Mouse (Mus musculus) urinary bladder, postnatal 4 days (tissue): ENCODE results near the gene Ppp1r18.

ENCODE experiments used
- DNase-seq, 2 experiments: peaks; one replicate each; pipeline ENCODE4 v3.0.0; 2021 to 2022; ENCODE audit warnings: low spot score in 2 of 2

The Ppp1r18 gene

GRCm38 (mm10) chr17:35909919-35910369 lies 44.6 kb downstream of the Ppp1r18 start, which contains the start of gene Atat1:
TSS of gene Atat1 (minus strand) at chr17:35910075.
- DNase-seq, result peak; percentile 89 to 98

GRCm38 (mm10) chr17:35914975-35915374 lies 49.6 kb downstream of the Ppp1r18 start:
- no peak for DNase-seq

DNA sequence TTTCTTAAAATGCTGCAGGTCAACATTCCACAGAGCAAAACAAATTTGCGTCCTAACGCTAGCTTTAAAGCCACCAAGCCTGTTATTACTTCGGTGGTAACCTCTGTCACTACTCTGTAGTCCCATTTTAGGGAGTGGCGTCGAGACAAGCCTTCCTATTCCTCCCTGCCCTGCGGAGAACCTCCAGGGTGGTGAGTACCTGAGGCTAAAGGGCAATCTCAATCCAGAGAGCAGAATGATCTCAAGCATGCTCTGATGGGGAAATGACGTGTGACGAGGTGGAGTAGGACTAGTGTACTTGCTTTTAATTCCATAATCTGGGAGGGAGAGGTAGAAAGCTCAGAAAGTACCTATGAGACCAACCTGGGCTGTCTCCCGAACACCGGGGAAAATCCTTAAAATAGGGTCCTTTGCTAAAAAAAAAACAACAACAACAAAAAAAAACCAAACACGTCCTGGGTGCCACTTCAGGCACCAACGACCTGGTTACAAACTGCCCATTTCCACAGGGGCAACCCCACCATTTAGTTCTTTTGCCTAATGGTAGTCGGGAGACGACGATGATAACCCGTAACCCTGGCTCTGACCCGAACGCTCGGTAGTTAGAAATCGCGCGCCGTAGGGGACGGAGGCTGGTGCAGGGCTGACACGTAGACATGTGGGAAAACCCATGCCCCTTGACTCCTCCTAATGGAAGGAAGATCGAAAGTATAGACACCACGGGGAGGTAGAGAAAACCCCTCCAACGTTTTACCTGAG lies 50.3 kb downstream of the Ppp1r18 start:
- no peak for DNase-seq

DNA sequence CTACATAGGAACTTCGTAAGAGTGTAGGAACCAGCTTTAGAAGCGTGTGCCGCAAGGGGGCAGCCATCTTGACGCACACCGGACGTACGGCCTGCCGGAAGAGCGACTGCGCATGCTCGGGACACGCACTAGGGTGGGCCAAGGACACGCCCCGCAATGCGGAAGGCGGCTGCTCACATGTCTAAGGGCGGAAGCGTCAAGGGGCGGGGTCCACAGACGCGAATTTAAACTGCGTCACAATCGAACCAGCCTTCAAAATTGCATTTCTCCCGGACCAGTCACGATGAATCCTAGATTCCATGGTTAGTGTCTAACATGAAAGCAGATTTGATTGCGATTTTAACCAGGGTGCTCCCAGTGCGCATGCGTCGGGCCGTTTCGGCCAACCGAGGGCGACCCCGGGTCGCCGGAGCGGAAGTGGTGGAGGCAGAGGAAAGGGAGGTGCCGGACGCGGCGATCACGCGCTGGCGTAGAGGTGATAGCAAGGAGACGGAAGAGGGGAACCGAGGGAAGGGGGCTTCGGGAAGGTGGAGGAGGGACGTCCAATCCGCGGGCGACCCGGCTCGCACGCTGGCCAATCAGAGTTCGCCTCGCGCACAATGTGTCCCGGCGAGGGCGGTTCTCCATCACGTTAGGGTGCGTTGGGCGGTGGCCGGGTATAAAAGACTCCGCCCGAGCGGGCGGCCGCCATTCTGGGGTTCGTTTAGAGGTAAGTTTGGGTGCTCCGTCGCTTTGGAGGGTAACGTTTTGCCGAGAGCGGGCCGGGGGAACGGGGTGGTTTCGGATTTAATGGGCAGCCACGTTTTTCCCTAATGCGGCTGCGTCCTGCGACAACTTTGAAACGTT lies 51.1 kb downstream of the Ppp1r18 start, which contains the start of the genes Mrps18b and Ppp1r10:
Gene Mrps18b (minus strand): TSS at position 93 of the 846 bp plus-strand sequence.
Gene Ppp1r10 (plus strand): TSS at position 138 of the 846 bp plus-strand sequence.
- DNase-seq, result peak; percentile 99

DNA sequence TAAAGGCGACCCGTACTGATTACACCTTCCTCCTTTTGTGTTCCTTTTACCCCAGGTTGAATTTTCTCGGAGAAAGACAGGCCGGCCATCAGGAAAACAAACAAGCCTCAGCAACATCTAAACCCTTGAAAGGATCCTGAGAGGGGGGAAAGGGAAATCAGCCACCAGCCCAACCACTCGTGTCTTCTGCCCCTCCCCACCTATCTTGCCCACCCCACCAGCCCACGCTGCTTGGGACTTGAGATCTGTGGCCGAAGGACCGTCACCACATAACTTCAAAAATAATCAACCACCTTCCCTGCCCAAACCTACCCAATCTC lies 51.7 kb downstream of the Ppp1r18 start:
- no peak for DNase-seq

GRCm38 (mm10) chr17:35917463-35918251 lies 52.3 kb downstream of the Ppp1r18 start:
- DNase-seq, result peak in 1 of 2 experiments; percentile 39

- DNase-seq, result no peak
Observed at GRCm38 (mm10) chr17:35918276-35919059, 53.1 kb downstream of the Ppp1r18 start.

DNA sequence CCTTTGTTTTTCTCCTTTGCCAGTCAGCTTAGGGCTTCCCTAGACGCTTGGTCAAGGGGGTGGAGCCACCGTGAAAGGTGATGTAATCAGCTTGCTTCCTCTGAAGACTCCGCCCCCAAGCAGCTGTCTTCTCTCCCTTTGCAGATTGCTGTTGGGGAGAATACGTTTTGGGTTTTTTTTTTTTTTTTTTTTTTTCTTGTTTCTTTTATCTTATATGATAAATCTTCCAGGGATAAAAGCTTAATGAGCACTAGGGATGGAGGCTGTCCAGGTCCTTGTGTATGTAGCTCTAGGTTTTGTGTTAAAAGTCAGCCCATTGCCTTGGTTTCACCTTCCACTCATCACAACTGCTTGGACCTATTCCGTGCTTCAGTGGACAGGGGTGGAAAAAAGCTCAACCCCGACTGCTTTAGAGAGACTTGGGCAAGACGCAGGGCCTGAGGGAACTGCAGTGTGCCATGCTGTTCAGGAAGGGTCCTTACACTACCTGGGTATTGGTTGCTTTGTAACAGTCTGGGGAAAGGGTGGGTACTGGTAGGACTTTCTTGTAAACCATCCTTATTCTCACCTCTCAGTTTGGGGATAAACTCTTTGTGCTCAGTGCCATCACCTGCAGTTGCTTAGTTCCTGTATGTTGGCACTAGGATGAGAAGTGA lies 53.8 kb downstream of the Ppp1r18 start:
- DNase-seq, result peak; percentile 91 to 96

- DNase-seq, result no peak
Observed at GRCm38 (mm10) chr17:35919864-35920301, 54.5 kb downstream of the Ppp1r18 start.

- DNase-seq, result no peak
Observed at GRCm38 (mm10) chr17:35920384-35920783, 55.0 kb downstream of the Ppp1r18 start.

DNA sequence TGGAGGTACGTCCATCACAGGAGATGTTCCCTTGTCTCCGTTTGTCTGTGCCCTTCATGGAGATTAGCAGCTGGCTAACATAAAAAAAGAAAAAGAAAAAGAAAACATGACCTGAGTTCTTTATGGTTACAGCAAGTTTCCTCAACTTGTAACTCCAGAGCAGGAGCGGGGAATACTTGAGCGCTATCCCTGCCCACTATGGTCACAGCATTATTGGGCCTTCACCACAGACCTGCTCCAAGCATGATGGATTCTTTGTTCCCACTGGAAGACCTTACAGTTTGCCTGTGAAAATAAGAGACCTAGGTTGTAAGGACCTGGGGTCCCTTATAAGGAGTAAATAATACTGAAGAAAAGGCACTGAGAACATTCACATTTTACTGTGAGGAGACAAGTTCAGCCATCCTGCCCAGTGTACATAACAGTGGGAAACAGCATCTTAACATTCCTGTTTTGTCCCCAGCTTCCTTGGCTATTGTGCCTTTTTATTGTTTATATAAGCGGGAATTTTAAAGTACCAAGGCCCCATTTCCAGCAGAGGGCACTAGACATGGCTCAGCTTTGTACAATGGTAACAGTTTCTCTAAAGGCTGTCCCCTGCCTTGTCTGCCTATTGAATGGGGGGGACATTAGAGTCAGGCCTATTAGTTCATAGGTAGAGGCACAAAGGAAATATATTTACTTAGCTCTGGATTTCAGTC lies 55.6 kb downstream of the Ppp1r18 start:
- DNase-seq, result no peak

GRCm38 (mm10) chr17:35921710-35922109 lies 56.3 kb downstream of the Ppp1r18 start:
- DNase-seq, result no peak

- DNase-seq, result no peak
Observed at GRCm38 (mm10) chr17:35922566-35922965, 57.2 kb downstream of the Ppp1r18 start.

- DNase-seq, result no peak
Observed at GRCm38 (mm10) chr17:35923281-35923680, 57.9 kb downstream of the Ppp1r18 start.
